Mouse (Mus musculus) spleen, adult 2 months (tissue): ENCODE measurements around the gene Cxcr6.

Source experiments
- CTCF ChIP-seq: fragments of 200-500 bp; IDR thresholded peaks from 2 replicates; pipeline ENCODE4 v1.5.1; 2011; ENCODE audit warnings: mild to moderate bottlenecking, inconsistent platforms; ENCODE audit not compliant: insufficient read depth, insufficient read length, insufficient replicate concordance; ENCODE audit errors: extremely low read depth
- POLR2A ChIP-seq: fragments of 200-500 bp; IDR thresholded peaks from 2 replicates; pipeline ENCODE4 v1.6.1; 2011; ENCODE audit warnings: low read depth, low read length, inconsistent platforms

DNA sequence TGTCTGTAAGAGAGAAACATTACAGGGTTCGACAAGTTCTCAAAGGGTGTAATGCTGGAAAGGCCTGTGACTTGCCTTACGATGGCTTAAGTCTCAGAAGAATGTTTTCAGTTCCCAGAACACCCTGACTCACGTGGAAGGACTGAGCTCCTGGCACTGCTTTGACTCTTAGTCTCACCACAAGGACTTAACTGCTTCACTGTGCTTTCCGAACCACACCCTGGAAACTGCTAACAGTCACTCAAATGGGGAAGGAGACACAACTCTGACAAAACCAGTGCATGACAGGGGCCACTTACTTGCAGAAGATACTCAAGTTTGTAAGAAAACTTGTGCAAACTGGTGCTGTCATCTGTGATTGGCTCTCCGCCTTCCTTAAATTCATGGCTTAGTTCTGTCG is 34.0 kb downstream of the Cxcr6 start:
- no peak for TF ChIP-seq CTCF
- no peak for TF ChIP-seq POLR2A
